Mouse (Mus musculus) bone marrow, adult 2 months (tissue): ENCODE results near the gene Grm8.

Experiments used
- CTCF ChIP-seq: fragments of 200-500 bp; IDR thresholded peaks from 2 replicates; pipeline ENCODE4 v1.5.1; 2011; ENCODE audit warnings: low read length, control low read depth; ENCODE audit not compliant: control insufficient read depth, insufficient read depth
- POLR2A ChIP-seq: fragments of 200-500 bp; IDR thresholded peaks from 2 replicates; pipeline ENCODE4 v1.6.1; 2011; ENCODE audit warnings: low read depth, mild to moderate bottlenecking, control low read depth, low read length, borderline replicate concordance; ENCODE audit not compliant: control insufficient read depth

DNA sequence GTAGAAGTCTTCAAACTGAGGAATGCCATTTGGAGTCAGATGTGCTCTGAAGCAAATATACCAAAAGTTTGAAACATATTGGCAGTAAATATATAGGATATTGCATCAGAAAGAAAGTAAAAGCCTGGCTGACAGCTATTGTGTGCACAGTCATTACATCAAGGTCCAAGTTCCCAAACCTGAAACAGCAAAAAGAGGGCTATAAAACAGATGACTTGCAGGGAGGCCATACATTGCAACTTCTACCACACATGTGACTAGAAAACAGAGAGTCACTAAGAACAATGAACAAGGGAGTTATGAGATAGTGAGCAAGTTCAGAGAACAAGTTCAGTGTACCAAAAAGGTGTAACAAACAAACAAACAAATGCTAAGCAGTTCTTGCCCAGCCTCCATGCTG, 328.2 kb downstream of the Grm8 start:
- TF ChIP-seq CTCF (no peak), POLR2A (no peak)
